Mouse (Mus musculus) ovary, postnatal 14 days (tissue): ENCODE measurements around the gene Olfr894.
"Not testable (repeated sequence)": the region's sequence is repeated elsewhere in the genome, so short reads cannot be mapped to it uniquely, and the experiment has no call there.

Experiments used
- DNase-seq: peaks from one replicate; pipeline ENCODE4 v3.0.0; 2022; ENCODE audit warnings: low spot score

The Olfr894 gene

GRCm38 (mm10) chr9:38217755-38218154 lies at the start of gene Olfr894:
Gene Olfr894 (plus strand): TSS chr9:38218055.
- DNase-seq = no peak

- not testable (repeated sequence) for DNase-seq
Measured at GRCm38 (mm10) chr9:38168341-38168740, 49.5 kb upstream of the Olfr894 start.

DNA sequence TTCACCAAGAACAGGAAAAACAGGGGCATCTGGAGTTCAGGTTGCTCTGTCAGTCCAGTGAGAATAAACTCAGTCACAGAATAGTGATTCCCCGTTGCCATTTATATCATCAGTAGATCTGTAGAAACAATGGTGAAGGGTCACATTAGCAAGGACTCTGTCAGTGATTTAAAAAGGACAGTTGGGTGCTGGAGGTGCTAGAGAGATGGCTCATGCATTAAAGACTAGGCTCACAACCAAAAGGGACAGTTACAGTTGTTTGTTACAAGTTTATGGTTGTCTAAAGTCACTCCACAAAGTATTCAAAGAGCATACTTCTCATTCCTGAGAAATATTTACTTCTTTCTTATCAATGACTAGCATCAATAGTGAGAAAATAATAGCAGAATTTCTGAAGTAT lies 37.1 kb upstream of the Olfr894 start, which contains the start of gene Olfr891:
Olfr891 (minus strand) TSS at position 101 of the 400 bp plus-strand sequence.
- no peak for DNase-seq

GRCm38 (mm10) chr9:38208065-38208464 lies 9.8 kb upstream of the Olfr894 start, which contains the start of gene Olfr893:
Gene Olfr893 (plus strand): TSS chr9:38208365.
- DNase-seq = no peak

- no peak for DNase-seq
Measured at GRCm38 (mm10) chr9:38252474-38252873, 34.6 kb downstream of the Olfr894 start, which contains the start of gene Olfr143. Gene Olfr143 (plus strand): TSS chr9:38252774.

- DNase-seq = no peak
Measured at GRCm38 (mm10) chr9:38267551-38267950, 49.7 kb downstream of the Olfr894 start, which contains the start of gene Olfr895. Gene Olfr895 (plus strand): TSS chr9:38267851.
